Mouse (Mus musculus): Measurements from ENCODE around the gene Cyld.
"Not testable (repeated sequence)": the region's sequence is repeated elsewhere in the genome, so short reads cannot be mapped to it uniquely, and the experiment has no call there.

Gene Cyld

DNA sequence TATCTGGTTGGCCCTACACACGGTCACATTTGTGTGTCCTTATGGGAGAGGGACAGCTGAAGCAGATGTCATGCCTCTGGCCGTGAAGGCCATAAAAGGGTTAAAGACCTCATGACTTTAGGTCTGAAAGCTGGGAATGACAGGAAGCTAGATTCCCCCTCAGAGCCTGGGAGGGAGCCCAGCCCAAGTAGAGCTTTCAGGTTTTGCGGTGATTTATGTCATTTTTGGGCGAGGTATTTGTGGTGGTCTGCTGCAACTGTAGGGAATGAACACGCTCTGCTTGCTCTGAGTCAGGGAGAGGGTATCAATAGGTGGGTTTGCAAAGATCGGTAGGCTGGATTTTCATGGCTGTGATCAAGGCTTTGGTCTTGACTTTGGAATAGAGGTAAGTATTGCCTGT, 6.9 kb upstream of the Cyld start:
- no peak for DNase-seq

DNA sequence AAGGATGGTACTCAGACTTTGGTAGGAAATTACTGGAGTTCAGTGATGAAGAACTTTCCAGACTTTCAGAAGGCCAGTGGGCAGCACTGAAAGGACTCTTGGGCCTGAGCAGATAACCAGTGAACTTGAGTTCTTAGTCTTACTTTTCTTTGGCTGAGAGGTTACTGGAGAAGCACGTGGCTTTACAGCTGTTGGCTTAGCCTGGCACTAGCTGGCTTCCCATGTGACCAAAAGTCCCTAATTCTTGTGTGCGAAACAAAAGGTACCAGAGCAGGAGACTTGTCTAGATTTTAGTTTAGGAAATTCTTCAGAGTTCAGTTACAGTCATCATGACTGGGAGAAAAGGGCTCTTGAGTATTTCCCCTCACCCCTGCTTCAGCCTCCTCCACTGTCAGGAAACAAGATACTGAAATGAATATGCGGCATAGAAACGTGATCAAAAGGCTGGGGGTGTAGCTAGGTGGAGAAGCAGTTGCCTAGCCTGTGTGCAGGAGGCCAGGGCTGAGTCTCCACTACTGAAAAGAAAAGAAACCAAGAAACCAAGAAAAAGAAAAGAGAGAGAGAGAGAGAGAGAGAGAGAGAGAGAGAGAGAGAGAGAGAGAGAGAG, 5.4 kb upstream of the Cyld start:
- DNase-seq, result peak; percentile 63

DNA sequence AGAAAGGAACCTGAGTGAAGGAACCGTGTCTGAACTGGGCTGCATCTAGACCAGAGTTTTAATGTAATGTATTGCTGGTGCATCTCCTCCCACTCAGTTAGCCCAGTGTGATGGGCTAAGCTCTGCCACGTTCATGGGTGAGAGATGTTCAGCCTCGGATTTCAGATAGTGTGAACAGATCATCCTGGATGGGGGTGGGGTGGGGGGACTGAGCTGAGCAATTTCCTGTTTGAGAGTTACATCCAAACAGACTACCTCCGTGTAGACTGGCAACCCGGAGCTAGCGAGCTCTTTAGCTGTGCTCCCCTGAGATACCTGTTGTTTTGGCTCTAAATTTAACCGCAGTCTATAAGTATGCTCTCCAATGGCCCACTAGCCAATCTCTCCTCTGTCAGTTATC, 4.9 kb upstream of the Cyld start:
- DNase-seq, result peak; percentile 67

DNA sequence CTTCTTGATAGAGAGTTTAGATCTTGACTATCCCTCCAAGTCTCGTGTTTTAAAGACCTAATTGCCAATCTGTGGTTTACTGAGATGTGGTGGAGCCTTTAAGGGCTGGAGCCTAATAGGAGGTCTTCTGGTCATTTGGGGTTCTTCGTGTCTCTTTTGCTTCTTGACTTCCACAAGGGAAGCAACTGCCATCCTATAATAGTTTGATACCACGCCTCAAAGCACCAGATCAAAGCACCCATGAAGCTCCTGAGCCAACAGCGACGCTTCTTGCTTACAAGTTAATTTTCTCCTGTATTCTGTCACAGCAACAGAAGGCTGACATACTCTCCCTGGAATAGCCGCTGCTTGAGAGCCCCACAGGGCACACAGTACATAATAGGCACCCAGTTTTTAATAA, 4.0 kb upstream of the Cyld start:
- DNase-seq, result no peak

DNA sequence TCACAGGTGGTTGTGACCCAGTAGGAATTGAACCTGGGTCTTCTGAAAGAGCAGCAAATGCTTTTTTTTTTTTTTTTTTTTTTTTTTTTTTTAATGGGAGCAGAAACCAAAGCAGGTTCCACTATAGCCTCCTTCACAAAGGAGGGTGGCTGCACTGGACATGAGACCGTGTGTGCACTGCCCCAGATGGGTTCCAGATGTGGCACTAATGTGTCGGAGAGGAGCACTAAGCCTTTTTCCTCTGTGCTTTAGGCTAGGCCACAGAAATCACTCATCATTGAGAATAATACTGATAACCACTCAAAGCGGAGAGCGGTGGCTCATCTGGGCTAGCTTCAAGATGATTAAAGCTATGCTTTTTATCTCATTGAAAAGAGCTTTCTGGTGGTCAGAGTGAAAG, 3.5 kb upstream of the Cyld start:
- no peak for DNase-seq

DNA sequence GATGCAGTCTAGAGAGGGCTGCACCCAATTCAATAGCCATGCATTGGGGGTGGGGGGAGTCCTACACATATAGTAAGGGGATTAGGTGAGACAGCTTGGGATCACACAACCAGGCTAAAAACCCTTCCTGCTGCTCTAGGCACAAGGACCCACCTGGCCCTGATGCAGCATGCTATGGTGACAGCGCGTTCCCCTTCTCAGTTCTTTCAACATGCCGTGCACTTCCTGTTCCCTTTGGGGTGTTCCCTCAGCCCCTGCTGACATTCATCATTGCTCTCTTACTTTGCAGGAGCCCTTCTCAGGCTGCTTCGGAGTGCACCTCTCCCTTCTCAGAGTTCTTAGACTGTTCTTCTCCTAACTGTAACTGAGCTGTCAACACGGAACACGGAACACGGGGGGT, 2.5 kb upstream of the Cyld start:
- DNase-seq, result peak; percentile 83

DNA sequence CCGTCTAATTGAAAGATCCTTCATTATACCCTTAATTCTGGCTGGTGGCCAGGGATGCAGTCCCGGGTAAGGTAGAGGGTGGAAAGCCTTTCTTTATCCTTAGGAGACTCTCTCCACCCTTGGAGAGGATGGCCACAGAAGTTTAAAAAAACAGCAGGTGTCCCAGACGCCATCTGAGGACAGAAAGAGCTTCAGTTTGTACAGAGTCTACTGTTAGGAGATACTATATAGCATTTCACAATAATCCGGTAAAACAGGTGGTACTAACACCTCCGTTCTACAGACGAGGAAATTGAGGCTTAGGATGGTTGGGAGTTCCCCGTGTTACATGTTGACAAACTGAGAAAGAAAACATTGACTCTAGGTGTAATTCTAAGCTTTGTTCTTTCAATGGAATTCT, 600 bp upstream of the Cyld start:
- DNase-seq, result peak; percentile 20

DNA sequence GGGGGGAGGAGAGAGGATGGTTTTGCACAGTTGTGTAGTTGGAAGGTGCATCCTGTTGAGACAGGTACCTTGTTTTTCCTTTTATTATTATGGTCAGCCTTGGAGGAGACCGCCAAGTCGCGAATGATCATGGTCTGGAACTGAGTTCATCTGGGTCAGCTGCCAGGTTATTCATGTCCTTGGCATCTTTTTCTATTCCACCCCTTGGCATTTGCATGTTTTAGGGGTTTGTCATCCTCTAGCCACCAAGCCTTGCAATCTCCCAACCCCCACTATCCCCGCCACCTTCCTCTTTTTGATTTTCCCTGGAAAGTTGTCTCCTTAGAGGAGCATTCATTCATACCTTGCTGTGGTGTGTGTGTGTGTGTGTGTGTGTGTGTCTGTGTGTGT, 809 bp downstream of the Cyld start:
- DNase-seq, result peak; percentile 24

DNA sequence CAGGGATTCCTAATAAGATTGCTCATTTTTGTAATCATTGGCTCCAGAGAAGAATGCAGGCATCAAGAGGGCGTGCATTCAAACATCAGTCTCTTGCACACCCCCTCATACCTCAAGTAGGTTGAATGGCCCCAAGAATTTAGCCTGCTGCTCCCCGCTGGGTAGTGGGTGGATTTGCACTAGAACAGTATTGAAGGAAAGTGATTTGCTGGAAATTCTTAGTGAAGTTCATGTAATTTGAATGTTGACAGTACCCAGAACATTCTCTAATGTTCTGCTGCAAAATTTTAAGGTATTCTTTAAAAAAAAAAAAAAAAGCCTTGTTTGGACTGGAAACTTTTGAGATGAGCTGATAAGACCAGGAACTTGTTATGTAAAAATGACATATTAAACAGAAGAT, 1.2 kb downstream of the Cyld start:
- DNase-seq, result no peak

DNA sequence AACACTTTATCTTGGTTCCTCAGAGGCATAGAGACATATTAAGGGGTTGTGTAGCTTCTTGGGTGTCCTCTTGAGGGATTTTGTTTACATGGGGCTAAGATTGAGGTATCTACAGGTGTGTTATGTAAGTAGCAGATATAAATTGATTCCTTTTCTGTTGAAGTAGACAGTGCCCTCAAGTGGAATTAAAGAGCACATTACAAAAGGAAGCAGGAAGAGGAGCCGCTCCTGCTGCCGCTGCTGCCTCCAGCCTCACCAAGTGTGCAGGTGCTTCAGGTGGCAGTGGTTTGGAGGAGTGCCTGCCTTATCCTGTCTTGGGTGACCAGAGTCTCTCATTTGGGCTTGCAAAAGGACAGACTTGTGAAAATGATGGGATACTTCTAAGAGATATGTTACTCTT, 4.8 kb downstream of the Cyld start:
- DNase-seq, result peak; percentile 58

DNA sequence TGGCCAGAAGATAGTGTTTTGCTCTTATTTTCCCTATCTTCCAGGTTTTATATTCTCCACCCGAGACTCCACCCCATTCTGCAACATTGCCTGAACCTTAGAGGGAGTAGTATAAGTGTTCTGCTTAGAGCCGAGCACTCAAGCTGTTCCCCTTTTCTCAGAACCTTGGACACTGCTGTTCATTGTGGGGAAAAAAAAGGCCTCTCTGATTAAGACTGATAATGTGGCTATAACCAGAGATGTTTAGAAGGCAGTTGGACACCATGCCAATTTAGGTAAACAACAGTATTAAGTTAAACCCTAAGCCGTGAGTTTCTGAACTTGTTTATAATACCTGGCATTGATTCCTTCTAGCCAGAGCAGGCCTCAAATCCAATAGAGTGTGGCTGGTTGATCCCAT, 6.0 kb downstream of the Cyld start:
- DNase-seq, result no peak

DNA sequence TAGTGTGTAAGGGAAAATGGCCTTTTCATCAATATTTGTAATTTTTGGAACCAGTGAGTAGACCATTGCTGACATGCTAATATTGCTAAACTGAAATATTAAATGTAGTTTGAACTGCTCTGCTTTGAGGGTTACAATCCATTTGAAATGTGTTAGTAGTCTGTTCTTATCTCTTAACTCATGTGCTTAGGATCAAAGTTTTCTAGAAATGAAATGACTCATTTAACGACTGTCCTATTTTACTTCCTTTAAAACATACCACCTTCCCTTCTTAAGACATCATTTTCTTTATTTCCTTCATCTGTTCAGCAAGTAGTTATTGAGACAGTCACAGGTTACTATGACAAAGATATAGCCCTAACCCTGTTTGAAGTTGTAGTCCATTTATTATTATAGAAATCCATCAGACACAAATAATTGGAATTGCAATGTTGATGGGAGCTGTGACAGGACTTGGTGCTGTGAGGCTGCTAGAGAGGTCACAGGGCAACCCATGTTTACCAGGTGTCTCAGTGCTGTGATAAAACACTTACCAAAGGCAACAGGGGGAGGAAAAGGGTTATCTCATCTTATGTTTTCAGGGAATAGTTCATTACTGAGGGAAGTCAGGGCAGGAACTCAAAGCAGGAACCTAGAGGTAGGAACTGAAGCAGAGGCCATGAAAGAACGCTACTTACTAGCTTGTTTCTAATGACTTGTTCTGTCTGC, 26.6 kb downstream of the Cyld start:
- DNase-seq, result no peak

DNA sequence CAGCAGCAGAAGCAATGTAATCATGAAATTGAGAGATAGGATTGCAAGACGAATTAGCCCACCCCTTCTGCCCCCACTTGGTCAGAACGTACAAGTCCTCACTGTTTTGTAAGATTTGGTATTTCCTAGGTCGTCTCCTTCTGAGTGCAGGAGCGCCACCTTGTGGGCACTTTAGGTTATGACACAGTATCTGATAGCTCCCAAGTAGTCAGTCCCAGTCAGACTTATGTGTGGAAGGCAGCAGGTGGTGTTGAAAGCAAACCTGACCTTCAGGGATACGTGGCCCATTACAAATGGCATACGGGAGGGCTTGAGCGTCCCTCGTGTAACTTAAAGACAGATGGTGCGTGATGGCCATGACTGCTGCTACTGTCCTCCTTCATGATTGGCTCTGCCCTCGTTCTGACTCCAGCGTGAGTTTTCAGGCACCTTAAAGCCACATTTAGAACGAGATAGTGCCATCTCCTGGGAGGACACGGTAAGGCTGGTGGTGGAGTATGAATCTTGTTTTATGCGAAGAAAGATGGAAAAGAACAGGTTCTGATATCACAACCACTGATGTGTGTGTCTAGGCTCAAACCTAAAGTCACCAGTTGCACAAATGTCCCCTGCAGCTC, 58.5 kb downstream of the Cyld start:
- DNase-seq, result peak; percentile 85

DNA sequence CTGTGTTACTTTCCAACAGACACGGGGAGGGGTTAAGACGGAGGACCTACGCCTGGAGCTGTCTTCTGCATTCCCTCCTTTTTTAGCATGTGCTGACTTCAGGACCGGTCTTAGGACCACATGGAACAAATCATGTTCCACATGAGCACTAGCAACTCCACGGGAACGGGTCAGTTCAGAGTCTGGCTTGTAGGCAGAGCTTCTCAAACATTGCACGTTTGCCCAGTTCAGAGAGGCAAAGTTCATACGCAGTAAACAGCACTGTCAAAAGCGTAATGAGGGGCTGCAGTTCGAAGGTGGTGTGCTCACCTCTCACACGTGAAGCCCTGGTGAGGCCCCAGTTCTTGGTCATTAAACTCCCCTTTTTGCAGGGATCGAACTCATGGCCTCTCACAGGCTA, 65.2 kb downstream of the Cyld start:
- DNase-seq, result no peak

DNA sequence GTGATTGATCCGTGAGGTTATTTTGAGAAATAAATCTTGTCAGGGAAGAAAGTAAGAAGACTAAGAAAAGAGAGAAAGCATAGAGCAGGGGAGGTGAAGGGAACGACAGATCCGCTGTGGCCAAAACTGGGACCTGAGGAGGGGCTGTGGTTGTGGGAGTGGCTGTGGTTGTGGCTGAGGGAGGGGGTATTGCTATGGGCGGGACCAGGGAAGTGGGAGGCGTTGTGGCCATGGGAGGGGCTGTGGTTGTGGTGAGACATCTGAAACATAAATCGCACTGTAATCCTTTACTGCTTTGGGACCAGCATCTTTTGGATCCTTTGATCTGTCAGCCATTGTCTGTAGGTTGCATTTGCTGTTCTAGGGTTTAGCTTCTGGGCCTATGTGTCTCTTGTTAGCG, 74.4 kb downstream of the Cyld start:
- peak; percentile 54 for DNase-seq

DNA sequence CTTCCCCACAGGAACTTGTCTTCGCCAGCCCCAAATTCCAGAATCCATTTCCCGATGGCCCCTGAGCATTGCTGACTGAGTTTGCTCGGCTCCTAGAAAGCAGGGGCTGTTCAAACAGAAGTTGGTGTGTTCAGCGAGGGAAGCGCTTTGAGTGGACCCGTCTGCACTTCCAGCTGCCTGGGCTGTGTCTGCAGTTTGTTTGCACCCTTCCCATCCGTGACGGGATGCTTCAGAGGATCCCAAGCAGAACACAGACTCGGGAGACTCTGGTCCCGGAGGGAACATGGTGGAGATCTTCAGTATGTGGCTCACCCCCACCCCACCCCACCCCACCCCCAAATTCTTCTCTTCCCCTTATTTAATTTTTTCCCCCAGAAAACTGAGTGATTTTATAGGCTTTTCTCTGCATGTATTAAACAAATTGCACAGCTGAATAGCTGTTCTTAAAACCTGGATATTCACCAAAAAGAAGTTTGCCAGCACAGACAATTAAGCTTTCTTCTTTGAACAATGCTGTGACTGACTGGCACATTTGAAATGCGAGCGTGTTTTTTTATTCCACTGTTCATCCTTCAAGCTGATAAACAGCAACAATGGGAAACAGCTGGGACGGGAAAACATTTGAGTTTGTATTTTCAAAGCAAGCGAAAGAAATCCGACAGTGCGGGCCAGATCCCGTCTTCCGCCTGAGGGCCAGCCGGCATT, 77.9 kb downstream of the Cyld start:
- DNase-seq, result no peak

DNA sequence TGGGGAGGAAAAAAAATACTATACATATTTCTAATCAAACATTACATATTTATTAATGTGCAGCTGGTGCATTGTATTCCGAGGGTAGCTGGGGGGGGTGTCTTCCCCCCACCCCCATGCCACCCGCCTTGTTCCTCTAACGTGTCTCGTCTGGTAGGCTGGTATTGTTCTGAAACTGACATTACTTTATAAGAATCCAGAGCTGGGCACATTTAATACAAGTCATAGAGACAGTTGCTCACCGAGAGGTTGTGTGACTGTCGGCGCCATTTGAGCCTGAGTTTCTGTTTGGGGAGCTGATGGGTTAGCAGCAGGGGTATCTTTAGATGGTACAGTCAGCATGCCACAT, 78.4 kb downstream of the Cyld start:
- no peak for DNase-seq

DNA sequence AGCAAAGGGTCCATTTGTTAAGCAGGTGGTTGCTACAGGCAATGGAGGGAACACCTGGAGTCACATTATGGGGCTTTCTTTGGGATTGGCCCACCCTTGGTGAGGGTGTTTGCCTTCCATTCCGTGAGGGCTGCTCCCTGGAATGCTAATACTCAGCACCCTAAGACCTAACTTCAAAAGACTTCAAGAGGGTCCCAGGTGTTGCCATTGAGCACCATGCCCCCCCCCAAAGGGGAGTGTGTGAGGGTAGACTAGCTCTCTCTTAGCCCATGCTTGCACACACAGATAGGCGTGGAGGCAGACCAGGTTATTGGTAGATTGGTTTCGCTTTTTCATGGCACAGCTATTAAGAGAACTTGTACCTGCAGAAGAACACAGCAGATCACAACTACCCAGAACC, 83.3 kb downstream of the Cyld start:
- no peak for DNase-seq

DNA sequence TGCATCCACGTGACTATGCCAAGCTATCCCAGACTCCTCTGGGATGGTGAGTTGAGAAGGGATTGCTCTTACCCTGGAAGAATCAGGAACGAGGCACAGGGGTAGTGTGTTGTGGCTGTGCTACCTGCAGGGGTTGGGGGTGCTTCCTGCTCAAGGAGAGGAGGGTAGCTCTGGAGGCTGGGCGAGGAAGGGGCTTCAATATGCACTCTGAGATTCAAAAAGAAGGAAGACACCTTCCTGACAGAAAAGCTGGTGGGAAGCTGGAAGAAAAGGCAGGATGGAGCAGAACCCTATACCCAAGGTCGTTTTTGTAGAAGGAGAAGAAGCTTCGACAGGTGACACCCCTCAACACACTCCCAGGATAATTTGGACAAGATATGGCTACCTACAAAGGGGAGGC, 84.5 kb downstream of the Cyld start:
- DNase-seq, result no peak

DNA sequence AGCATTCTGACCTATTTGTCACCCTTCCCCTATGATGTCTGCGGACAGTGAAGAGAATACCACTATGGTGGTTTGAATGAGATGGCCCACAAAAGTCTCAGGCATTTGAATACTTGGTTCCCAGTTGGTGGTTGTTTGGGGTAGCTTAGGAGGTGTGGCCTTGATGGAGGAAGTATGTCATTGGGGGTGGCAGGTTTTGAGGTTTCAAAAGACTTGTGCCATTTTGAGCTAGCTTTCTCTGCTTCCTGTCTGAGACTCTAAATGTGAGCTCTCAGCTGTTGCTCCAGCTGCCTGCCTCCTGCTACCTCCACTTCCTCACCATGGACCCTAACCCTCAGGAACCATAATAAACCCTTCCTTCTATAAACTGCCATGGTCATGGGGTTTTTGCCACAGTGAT, 86.9 kb downstream of the Cyld start:
- no peak for DNase-seq

DNA sequence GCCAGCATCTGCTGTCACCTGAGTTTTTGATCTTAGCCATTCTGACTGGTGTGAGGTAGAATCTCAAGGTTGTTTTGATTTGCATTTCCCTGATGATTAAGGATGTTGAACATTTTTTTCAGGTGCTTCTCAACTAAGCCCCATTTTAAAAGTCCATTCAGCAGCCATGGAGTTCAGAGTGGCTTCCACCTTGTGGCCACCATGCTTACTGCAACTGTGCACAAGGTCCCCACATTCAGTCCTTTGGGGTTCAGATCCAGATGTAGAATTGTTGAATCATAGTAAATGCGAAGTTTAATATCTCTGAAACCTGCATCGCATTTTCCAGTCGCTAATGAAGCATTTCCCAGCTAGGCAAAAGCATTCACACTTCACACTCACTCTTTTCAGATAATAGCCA, 91.5 kb downstream of the Cyld start:
- DNase-seq, result not testable (repeated sequence)

DNA sequence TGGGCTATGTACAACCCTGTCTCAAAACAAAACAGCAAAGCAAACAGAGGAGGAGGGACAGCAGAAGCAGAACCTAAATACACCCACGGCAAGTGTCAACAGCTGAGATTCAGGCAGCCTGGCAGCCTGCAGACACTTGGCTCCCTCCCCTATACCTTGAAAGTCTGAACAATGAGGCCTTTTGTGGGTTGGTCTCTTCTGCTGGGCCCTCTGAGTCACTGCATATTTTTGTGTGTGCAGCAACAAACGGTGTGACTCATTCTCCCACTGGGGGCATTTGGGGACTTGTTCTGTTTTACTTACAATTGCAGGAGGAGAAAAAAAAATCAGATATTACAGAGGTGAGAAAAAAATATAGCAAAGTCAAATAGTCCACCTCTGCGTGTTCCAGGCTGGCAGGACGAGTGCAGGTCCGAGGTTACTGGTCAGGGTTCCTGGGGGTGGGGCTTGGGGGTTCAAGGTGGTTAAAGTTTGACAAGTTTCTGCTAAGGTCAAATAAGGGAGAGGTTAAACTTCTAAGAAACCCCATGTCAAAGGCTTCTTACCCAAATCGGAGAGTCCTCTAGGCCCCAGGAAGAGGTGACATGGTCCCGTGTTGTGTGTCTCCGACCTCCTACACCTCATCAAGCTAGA, 96.0 kb downstream of the Cyld start:
- DNase-seq, result no peak

DNA sequence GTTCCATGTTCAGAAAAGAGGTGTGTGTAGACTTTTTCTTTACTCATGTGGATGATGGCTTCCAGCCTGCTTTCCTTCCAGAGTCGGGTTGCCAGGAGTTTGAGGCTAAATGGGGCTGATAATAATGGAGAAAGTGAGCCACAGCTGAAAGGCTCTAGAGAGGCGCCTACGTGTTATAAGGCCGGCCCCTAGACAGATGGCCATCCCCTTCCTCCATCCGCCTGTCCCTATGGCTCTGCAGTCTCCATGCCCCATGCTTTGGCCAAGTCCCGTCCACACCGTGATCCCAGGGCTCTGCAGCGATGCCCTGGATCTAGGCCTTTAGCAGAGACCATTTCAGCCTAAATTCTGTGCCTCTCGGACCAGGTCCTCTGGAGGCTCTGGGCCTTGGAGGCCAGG, 96.5 kb downstream of the Cyld start:
- no peak for DNase-seq
